Mouse (Mus musculus): ENCODE measurements around the gene Cyp8b1.
A peak's percentile ranks its signal among the peaks of the same experiment; 100 is the strongest.

The Cyp8b1 gene

DNA sequence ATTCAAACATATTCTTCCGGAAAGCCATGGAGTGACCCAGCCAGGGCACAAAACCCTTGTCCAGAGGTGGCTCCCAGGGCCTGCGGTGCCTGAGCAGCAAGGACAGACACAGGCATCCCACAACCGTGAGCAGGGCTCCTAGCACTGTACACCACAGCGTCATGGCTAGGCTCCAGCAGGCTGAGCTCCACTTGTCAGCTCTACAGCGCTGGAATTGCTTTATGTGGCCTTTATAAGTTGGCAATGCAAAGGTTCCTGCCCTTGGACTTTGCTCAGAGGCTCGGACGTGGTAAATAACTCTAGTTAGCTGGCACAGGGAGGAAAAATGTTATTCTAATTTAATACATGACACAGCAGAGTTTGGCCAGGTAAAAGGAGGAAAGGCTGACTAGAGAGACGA lies at the start of gene Cyp8b1:
Cyp8b1 (minus strand) TSS at position 204 of the 400 bp plus-strand sequence.
- no peak for DNase-seq (ENCODE audit: low spot score)

GRCm38 (mm10) chr9:121964941-121965340 lies 48.8 kb upstream of the Cyp8b1 start:
- no peak for DNase-seq (ENCODE audit: low spot score)

DNA sequence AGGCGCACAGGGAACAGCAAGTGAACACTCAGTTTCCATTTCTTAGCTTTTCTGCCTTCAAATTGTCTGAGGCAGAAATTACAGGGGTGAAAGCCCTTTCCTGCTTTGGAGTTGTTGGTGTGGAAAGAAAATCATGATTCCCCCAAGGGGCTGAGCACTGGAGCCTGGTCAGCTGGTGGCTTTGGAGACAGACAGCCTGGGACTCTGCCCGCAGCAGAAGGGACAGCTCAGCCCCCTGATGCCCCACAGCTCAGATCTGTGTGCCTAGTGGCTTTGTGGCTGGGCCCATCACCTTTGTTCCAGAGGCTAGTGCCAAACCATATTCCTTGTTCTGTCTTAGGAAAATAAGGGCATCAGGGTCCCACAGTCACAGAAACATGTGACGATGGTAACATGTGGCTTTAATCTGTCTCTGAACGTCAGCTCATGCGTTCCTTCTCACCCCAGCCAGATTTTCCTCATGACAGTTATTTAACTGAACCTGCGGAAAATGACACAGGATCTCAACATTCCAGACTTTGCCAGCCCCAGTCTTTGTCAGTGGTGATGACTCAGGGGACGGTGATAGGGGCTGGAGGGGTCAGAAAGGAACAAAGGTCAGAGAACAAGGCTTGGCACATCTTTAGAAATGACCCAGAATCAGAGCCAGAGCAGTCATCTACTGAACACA lies 44.0 kb upstream of the Cyp8b1 start:
- no peak for DNase-seq (ENCODE audit: low spot score)

- no peak for DNase-seq (ENCODE audit: low spot score)
These were observed 36.5 kb upstream of the Cyp8b1 start for GRCm38 (mm10) chr9:121952596-121952995.

- DNase-seq (ENCODE audit: low spot score) = no peak
These were observed 35.0 kb upstream of the Cyp8b1 start for GRCm38 (mm10) chr9:121951114-121951423.

DNA sequence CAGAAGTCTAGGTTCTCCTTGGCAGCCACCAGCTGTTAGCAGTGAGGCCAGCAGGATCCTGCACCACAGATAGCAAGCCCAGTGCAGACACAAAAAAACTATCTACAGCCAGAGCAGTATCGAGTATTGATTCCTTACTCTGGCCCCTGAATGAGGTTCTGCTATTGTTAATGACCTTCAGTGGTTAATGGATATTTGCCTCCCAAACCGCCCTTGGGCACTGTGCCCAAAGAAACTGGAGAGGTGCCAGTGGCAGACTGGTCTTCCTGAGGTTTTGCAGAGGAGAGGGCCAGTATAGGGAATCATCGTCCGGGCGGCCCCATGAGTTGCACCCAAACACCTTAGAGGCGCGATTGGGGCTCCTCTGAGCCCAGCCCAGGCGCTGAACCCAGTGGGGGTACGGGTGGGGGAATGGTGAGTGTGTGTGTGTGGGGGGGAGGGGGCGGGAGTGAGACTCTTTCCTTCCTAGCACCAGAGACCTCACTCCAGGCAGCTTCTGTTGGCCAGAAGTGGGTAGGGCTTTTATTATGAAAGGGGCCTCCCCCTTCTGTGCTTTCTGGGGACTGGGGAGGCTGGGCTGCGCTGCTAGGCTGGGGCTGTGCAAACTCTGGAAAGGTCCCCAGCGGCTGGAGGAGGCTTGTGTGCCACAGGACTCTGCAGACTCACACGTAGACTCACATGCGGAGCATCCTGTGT lies 34.5 kb upstream of the Cyp8b1 start, which contains the start of gene Fam198a:
Fam198a (plus strand) TSS at position 571 of the 696 bp plus-strand sequence.
- DNase-seq (ENCODE audit: low spot score) = peak; percentile 81

- no peak for DNase-seq (ENCODE audit: low spot score)
These were observed 32.3 kb upstream of the Cyp8b1 start for GRCm38 (mm10) chr9:121948431-121948830.

DNA sequence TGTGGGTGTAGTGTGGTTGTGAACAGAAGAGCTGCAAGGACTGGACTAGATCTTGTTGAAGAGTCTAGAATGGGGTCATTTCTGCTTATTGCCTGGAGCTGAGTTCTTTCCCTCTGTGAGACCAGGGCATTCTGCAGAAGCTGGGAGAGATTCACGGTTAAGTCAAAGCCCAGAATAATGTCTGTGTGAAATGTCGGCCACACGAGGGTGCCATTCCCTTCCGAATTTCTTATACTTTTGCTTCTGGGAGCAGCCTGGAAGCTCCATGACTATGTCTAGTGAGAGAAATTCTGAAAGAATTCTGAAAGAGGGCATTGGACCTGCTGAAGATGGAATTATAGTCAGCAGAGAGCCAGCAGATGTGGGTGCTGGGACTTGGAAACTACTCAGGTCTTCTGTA lies 31.7 kb upstream of the Cyp8b1 start:
- DNase-seq (ENCODE audit: low spot score) = peak; percentile 76

DNA sequence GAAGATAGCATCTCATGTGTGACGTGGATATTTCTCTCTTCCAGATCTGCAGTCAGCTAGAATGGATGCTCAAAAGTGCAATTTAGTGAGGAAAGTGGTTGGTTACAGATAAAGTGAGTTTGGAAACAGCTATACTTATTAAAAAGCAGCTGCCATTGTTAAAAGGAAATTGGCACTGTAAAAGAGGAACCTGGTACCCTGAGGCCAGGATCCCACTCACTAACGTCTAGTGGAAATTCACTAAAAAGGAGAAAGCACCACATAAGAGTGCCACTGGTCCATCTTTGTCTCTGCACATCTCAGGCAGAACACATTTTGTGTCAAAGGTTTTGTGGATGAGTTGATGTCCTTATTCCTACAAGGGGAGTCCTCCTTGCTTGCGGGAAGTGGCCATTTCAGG lies 27.5 kb upstream of the Cyp8b1 start:
- no peak for DNase-seq (ENCODE audit: low spot score)

GRCm38 (mm10) chr9:121943005-121943404 lies 26.9 kb upstream of the Cyp8b1 start:
- DNase-seq (ENCODE audit: low spot score) = no peak

DNA sequence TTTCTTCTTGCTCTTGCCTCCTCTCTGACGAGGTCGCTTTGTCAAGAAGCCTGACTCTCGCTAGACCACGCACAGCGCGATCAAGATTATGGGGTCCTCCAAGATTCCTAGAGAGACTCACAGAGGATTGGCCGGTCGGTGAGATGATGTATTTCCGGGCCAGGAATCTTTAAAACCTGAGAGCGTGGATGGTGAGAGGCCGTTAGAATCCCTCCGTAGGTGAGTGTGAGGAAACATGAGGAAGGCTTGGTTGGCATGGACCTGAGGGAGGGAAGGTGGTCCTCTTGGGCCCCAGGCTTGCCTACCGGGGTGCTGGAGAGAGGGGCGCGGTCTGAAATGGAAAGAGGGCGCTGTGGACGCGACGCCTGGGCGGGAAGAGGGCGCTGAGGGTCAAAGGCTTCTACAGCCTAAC lies 21.8 kb upstream of the Cyp8b1 start:
- DNase-seq (ENCODE audit: low spot score) = peak; percentile 80

DNA sequence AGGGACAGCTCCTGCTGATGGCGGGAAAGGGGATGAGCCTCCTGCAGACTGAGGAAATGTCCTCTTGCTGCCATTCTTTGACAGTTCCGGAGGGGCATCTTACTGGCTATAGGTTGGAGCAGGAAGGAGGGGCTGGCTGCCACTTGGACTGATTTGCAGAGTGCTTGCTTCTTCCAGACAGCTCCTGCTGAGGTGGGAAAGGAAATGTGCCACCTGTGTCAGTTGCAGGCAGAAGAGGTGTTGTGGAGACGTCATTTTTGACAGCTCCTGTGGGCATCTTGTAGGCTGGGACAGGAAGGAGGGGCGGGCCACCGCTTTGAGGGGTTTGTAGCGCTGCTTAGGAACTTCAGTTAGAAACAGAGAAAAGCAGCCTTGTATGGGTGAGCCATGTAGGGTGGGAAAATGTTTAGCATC lies 21.4 kb upstream of the Cyp8b1 start:
- peak; percentile 51 for DNase-seq (ENCODE audit: low spot score)

DNA sequence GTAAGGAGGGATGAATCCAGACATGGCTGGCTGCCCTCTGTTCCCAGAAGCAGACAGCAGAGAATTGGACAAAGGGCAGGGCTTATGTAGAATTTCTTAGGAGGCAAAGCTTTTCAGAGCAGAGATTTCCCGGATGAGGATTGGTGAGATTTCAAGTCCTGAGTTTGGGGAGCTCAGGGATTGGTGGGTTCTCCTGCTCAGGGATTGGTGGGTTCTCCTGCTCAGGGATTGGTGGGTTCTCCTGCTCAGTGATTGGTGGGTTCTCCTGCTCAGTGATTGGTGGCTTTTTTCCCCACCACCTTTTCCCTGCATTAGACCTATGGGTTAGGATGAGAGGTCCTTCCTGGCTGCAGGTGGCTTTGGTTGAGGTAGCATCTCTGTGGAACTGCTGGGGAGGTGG lies 20.8 kb upstream of the Cyp8b1 start:
- DNase-seq (ENCODE audit: low spot score) = peak; percentile 86

GRCm38 (mm10) chr9:121934856-121935255 lies 18.8 kb upstream of the Cyp8b1 start:
- no peak for DNase-seq (ENCODE audit: low spot score)

DNA sequence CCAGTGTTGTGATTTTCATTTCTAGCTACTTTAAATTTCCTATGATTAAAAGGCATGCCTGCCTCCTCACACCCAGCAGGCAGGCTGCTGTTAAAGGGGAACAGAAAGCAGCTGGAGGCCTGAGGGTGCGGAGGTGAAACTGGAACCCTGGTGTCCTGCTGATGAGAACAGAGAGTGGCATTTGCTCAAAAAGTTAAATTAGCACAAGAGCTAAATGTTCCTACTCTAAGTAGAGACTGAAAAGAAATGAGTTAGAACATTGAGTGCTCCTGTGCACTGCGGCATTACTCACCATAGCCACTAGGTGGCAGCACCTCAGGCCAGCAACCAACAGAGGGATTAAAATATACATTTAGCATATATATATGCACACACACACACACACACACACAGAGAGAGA lies 12.4 kb upstream of the Cyp8b1 start:
- peak; percentile 41 for DNase-seq (ENCODE audit: low spot score)

GRCm38 (mm10) chr9:121927721-121928120 lies 11.6 kb upstream of the Cyp8b1 start:
- no peak for DNase-seq (ENCODE audit: low spot score)

GRCm38 (mm10) chr9:121926634-121927405 lies 10.7 kb upstream of the Cyp8b1 start:
- no peak for DNase-seq (ENCODE audit: low spot score)

GRCm38 (mm10) chr9:121925959-121926358 lies 9.9 kb upstream of the Cyp8b1 start:
- no peak for DNase-seq (ENCODE audit: low spot score)

GRCm38 (mm10) chr9:121924901-121925560 lies 8.9 kb upstream of the Cyp8b1 start:
- DNase-seq (ENCODE audit: low spot score) = no peak

GRCm38 (mm10) chr9:121923906-121924305 lies 7.8 kb upstream of the Cyp8b1 start:
- no peak for DNase-seq (ENCODE audit: low spot score)

DNA sequence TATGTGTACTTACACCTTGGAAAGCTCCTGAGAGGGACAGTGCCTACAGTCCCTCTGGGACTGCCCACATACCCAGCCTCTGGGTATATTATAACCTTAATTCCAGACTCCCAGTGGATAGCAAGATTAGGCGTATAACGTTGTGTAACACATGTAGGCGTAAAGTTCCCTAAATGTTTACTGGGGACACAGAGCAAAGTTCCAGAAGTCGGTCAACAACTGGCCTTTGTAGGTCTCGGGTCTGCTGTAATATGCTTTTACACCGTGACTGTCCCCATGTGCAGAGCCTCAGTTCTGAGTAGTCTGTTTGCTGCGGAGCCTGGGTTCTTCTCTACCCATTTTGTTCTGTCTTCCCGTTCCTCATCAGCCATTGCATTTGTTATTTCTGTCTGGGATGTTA lies 7.3 kb upstream of the Cyp8b1 start:
- no peak for DNase-seq (ENCODE audit: low spot score)

DNA sequence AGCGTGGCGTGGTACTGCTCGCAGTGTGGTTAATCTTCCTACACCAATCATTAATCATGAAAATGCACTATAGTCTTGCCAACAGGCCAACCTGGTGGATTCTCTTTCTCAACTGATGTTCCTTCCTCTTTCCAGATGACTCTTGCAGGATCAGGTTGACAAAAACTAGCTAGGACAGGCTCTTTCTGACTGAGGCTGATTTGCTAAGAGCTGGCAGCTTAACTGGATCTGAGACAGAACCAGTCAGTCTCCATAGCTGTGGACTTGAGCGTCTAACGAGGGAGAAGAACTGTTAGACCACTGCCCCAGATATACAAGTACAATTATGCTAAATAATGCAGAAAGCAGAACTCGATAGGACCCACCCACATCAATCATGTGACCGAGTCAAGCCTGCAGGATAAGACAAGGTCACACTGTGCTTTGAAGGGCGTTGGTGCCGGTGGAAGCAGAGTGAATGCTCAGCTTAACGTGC lies 3.0 kb upstream of the Cyp8b1 start:
- DNase-seq (ENCODE audit: low spot score) = no peak
